Mouse (Mus musculus) heart, adult 8-10 months (tissue): ENCODE results near the gene Lcn3. TPM values are rescaled to one million over a fixed set of nuclear protein-coding genes. Genes with fewer than 3 reads are reported as not detected.

ENCODE experiments used
- total RNA-seq, 4 experiments: library from RNA; stranded (reverse); gene quantifications; 2 replicates each; pipeline ENCODE4 v1.2.4; 2022

Gene Lcn3
- total RNA-seq, 4 experiments from 2014 or later, result not detected

Other genes with a start within 250 kb of the Lcn3 start
- 10 to 100 TPM; 11.8 to 16.3 (median 13.8) TPM for gene Traf2, start 218.6 kb upstream of the Lcn3 start, total RNA-seq
- gene Edf1, start 207.7 kb upstream of the Lcn3 start, total RNA-seq, result 100 to 1,000 TPM; 156 to 257 (median 210) TPM
- 1 to 10 TPM; 1.1 to 2.2 (median 1.5) TPM for gene Mamdc4, start 190.7 kb upstream of the Lcn3 start, total RNA-seq
- 10 to 100 TPM; 58.2 to 72.2 (median 65.4) TPM for gene Phpt1, start 190.3 kb upstream of the Lcn3 start, total RNA-seq
- under 1 TPM; 0.09 to 0.38 (median 0.25) TPM for gene Ajm1, start 183.8 kb upstream of the Lcn3 start, total RNA-seq
- 10 to 100 TPM; 67.3 to 75.3 (median 71.3) TPM for gene Rabl6, start 157.0 kb upstream of the Lcn3 start, total RNA-seq
- not detected for gene Ccdc183, start 147.9 kb upstream of the Lcn3 start, total RNA-seq
- 10 to 100 TPM; 32.0 to 42.2 (median 38.6) TPM for gene Tmem141, start 143.6 kb upstream of the Lcn3 start, total RNA-seq
- gene Fcna, start 137.5 kb upstream of the Lcn3 start, total RNA-seq, result 1 to 10 TPM; 3.4 to 6.0 (median 4.3) TPM
- 1 to 10 TPM in 2 of 4 experiments, under 1 TPM in 2; 0.50 to 1.3 (median 0.97) TPM for gene Lcn8, start 112.4 kb upstream of the Lcn3 start, total RNA-seq
- gene Lcn5, start 107.6 kb upstream of the Lcn3 start, total RNA-seq, result not detected
- not detected for gene Lcn6, start 88.8 kb upstream of the Lcn3 start, total RNA-seq
- gene Lcn10, start 82.8 kb upstream of the Lcn3 start, total RNA-seq, result not detected
- gene Obp2a, start 65.5 kb upstream of the Lcn3 start, total RNA-seq, result under 1 TPM in 1 of 4 experiments, not detected in 3; 0.37 TPM
- gene Bmyc, start 58.8 kb upstream of the Lcn3 start, total RNA-seq, result 10 to 100 TPM; 14.2 to 21.0 (median 15.6) TPM
- not detected for gene Obp2b, start 28.6 kb upstream of the Lcn3 start, total RNA-seq
- not detected for gene Lcn11, start 11.4 kb downstream of the Lcn3 start, total RNA-seq
- not detected for gene Gm13539, start 16.7 kb downstream of the Lcn3 start, total RNA-seq
- gene Glt6d1, start 50.3 kb downstream of the Lcn3 start, total RNA-seq, result not detected
- not detected for gene Lcn9, start 57.6 kb downstream of the Lcn3 start, total RNA-seq
- gene Sohlh1, start 81.7 kb downstream of the Lcn3 start, total RNA-seq, result not detected
- gene Kcnt1, start 98.2 kb downstream of the Lcn3 start, total RNA-seq, result under 1 TPM; 0.44 to 0.90 (median 0.59) TPM
- 10 to 100 TPM; 32.6 to 42.3 (median 39.6) TPM for gene Camsap1, start 217.7 kb downstream of the Lcn3 start, total RNA-seq